Mouse (Mus musculus) layer of hippocampus, adult 2 months (tissue): Measurements from ENCODE around the gene Slc6a6. TPM values are rescaled to one million over a fixed set of nuclear protein-coding genes. Genes with fewer than 3 reads are reported as not detected.

Source experiments
- DNase-seq, 2 experiments: peaks; one replicate each; pipeline ENCODE4 v3.0.0; 2022; ENCODE audit warnings: low spot score in 2 of 2
- H3K27ac ChIP-seq: fragments of 200-600 bp; 2 replicates; pipeline ENCODE4 v1.8.1; 2022
- H3K4me3 ChIP-seq: fragments of 200-600 bp; 2 replicates; pipeline ENCODE4 v1.8.1; 2022; ENCODE audit warnings: mild to moderate bottlenecking
- CTCF ChIP-seq: fragments of 200-600 bp; conservative IDR thresholded peaks from 2 replicates; pipeline ENCODE4 v1.8.1; 2022; ENCODE audit warnings: antibody characterized with exemption, mild to moderate bottlenecking, moderate library complexity
- total RNA-seq, 2 experiments: library from RNA; stranded (reverse); gene quantifications; 2 replicates each; pipeline ENCODE4 v1.2.3; 2021

Gene Slc6a6
- total RNA-seq, 2 experiments from 2014 or later: 136 to 138 TPM

DNA sequence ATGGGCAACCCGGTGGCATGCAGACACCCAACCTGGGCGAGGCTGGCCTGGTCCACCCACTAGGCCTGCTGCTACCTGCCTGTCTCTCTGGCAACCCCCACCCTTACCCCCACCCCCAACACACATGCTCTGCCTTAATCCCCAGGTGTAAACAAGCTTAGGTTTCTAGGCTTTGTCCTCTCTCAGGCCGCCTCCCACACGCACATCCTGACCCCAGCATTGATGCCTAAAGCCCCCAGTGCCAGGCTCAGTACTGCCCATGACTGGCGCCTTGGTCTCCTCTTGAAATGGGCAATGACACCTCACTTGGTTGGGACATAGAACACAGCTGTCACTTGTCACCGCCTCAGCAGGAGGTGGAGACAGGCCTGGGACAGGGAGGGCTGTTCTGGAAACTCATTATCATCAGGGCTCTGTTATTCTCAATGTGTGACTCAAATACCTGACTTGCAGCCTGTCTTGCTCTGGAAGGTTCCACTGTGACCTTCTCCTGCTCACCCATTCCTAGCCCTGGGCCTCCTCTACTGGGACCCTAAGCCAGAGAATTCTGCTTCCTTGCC lies 27.9 kb upstream of the Slc6a6 start:
- DNase-seq: no peak
- TF ChIP-seq CTCF: no peak
- Histone ChIP-seq H3K27ac (no peak overlapping the region), H3K4me3 (no peak overlapping the region)

DNA sequence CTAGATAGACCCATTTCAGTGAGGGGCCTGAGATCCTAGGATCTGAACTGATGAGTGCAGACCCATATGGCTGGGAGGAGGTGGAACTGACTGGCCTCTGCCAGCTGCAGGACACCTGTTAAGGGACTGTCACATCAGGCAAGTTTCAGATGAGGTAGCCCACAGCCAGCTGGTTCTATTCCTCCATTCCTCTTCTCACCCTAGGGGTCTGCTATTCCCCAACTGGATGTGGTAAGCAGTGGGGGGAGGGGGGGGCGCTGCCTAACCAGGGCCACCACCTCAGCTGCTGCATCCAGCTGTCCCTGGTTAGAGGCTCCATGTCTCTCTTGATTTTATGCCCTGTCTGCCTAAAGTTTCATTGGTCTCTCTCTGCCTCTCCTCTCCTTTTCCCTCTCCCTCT lies 25.6 kb upstream of the Slc6a6 start:
- Histone ChIP-seq H3K4me3 (no peak overlapping the region), H3K27ac (peak overlapping the region; percentile 21; the same call in 1 of the 2 replicates)
- TF ChIP-seq CTCF: no peak
- no peak for DNase-seq

DNA sequence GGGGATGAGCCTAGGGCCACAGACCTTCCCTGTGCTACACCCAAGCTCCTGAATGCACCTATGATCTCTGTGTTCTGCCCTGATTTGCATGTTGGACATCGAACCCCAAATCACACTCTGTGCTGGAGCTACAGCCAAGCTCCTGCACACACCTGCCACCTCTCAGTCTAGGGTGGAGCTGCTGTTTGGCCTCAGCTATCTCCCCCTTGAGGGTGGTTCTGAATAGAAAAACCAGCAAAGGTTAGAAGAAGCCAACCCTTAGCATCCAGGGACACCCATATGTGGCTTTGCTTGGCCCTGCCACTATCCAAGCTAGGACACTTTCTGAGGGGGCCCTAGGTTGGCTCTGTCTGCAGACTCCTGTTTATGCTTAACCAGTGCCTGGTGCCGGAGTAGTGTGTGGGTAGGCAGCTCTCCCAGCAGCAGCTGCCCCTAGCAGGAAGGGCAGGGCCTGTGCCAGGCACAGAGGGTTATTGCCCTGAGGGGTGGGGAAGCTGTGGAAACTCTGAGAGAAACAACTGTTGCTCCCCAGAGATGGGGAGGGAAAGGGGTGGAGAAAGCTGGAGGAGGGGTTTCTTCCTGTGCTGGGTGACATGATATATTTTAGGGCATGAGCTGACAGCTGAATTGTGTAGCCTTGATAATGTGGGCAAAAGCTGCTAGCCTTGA lies 23.9 kb upstream of the Slc6a6 start:
- TF ChIP-seq CTCF: no peak
- H3K27ac ChIP-seq: peak overlapping the region; percentile 81
- peak in 1 of 2 experiments; percentile 20 for DNase-seq
- H3K4me3 ChIP-seq: no peak overlapping the region

DNA sequence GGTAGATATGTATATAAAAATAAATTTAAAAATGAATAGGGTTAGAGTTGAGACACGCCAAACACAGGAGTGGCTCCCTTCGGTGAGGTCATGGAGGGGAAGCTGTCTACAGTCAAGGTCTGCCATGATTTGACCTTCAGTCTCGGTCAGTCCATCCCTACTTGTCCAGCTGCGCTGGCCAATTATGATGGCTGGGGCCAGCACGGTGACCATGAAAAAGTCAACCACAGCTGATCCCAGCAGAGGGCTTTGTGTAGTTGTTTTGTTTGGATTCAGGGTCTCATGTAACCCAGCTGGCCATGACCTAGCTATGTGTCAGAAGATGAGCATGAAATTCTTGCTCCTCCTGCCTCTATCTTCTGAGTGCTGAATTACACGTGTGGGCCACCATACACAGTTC lies 21.6 kb upstream of the Slc6a6 start:
- TF ChIP-seq CTCF: peak; percentile 38
- no peak overlapping the region for H3K4me3 ChIP-seq
- no peak for DNase-seq
- H3K27ac ChIP-seq: no peak overlapping the region

DNA sequence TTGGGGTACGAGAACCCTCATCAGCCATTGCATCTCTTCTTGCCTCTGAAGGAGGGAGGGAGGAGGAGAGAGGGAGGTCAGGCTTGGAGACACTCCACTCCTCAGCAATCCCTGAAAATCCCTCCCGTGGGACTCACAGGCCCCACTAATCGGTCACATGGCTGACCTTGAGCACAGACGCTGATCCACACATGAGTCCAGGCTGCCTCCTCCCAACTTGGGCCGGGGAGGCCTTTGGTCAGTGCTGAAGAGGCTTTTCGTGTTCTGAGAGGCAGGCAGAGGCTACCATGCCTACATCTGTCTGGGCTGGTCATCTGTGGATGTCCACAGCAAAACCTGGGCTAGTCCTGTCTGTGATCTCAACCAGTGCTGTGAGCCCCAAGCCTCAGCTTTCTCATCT lies 20.2 kb upstream of the Slc6a6 start:
- no peak for TF ChIP-seq CTCF
- Histone ChIP-seq H3K4me3 (no peak overlapping the region), H3K27ac (no peak overlapping the region)
- no peak for DNase-seq

DNA sequence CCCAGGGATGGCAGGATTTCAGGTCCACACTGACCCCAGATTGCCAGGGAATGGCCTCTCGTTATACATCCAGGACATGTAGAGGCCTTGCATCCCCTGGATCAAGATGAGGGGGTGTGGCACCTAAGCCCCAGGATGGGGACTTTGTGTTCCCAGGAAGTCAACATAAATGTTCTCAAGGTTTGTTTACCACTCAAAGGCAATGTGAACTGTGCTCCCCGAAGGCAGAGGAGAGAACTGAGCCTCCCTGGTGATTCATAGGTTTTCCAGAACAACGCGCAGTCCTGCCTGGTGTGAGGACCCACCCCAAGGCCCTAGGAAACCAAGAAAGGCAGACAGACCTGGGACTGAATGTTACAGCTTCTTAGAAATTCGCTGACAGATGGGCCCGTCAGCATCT lies 18.6 kb upstream of the Slc6a6 start:
- DNase-seq: no peak
- no peak for TF ChIP-seq CTCF
- no peak overlapping the region for H3K27ac ChIP-seq
- no peak overlapping the region for H3K4me3 ChIP-seq

DNA sequence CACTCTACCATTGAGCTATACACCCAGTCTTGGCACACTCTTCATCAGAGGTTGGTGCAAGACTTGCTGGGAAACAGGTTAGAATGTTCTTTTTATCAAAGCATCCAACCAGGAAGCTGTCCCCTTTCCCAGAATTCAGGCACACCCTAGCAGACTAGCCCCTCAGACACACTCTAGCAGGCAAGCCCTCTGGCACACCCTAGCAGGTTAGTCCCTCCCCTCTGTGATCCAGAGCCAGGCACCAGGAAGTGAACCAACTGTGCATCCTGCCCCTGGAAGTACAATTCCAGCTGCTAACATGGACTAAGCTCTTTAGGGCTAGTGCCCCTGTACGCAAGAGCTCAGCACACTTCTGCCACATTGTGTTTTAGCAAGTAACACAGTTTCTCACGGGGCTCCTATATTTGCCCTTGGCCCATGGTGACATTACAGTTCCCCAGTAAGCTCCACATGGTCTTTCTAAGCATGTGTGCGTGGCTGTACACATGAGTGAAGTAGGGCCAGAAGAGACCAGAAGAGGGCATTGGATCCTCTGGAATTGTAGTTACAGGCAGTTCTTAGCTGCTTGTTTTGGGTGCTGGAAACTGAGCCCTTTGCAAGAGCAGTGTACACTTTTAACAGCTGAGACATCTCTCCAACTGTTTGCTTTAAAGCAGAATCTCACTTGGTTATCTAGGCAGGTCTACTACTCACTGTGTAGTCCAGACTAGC lies 17.7 kb upstream of the Slc6a6 start:
- TF ChIP-seq CTCF: no peak
- no peak overlapping the region for H3K4me3 ChIP-seq
- no peak overlapping the region for H3K27ac ChIP-seq
- no peak for DNase-seq

DNA sequence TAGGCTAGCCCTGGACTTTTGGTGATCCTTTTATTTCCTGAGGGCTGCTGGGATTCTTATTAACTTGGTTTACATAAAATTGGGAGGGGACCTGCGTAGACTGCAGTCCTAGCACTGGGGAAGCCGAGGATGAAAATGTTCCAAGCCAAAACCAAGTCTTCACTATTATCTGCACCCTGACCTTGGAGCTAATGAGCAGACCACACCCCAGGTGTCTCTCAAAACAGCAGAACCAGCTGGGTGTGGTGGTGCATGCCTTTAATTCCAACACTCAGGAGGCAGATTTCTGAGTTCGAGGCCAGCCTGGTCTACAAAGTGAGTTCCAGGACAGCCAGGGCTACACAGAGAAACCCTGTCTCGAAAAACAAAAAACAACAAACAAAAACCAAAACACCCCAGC lies 16.7 kb upstream of the Slc6a6 start:
- no peak for TF ChIP-seq CTCF
- Histone ChIP-seq H3K4me3 (no peak overlapping the region), H3K27ac (no peak overlapping the region)
- DNase-seq: no peak

DNA sequence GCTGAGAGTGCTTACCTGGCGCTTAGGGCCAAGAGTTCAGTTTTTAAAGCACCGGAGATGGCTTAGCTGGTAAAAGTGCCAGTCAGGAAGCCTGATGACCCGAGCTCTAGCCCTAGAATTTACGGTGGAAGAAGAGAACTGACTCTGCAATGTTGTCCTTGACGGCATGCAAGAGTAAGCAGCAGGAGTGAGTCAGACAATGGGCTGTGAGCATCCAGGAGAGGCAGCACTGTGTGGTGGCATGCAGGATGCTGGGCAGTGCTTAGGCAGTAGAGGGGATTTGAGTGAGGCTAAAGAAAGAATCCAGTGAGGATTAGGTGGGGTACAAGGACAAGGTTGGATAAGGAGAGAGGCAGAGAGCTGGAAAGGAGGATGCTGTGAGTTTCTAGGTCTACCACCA lies 15.6 kb upstream of the Slc6a6 start:
- DNase-seq: no peak
- no peak overlapping the region for H3K27ac ChIP-seq
- no peak overlapping the region for H3K4me3 ChIP-seq
- TF ChIP-seq CTCF: no peak

DNA sequence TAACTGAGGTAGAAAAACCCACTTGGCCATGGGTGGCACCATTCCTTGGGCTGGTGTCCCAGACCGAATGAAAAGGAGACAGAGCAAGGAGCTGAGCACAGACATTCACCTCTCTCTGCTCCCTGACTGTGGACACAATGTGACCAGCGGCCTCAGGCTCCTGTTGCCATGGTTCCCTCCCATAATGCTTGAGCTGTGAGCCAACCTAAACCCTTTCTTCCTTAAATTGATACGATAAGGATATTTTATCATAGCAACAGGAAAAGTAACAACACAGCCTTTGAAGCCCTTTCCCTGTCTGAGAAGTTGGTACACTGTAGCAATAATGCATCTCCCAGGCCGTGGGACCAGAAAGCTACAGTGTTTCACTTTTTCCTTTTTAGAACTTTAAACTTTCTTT lies 14.6 kb upstream of the Slc6a6 start:
- no peak for TF ChIP-seq CTCF
- no peak overlapping the region for H3K4me3 ChIP-seq
- DNase-seq: no peak
- H3K27ac ChIP-seq: no peak overlapping the region

DNA sequence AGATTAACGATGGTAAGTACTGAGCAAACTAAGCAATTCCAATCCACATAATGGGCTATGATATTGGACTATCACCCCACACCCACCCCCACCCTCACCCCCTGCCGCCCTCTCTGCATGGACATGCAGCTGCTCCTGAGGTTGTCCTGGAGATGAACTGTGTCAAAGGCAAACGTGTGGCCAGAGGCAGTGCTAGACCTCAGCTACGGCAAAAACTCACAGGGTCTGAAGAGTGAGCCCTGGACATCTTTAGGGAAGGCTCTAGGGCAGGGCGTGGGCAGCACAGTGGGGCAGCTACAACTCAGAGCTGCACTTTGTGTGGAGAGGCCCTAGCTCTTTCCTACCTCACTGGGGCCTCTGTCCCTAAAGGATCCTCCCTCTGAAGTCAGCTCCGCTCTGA lies 13.6 kb upstream of the Slc6a6 start:
- Histone ChIP-seq H3K4me3 (no peak overlapping the region), H3K27ac (no peak overlapping the region)
- TF ChIP-seq CTCF: no peak
- no peak for DNase-seq

DNA sequence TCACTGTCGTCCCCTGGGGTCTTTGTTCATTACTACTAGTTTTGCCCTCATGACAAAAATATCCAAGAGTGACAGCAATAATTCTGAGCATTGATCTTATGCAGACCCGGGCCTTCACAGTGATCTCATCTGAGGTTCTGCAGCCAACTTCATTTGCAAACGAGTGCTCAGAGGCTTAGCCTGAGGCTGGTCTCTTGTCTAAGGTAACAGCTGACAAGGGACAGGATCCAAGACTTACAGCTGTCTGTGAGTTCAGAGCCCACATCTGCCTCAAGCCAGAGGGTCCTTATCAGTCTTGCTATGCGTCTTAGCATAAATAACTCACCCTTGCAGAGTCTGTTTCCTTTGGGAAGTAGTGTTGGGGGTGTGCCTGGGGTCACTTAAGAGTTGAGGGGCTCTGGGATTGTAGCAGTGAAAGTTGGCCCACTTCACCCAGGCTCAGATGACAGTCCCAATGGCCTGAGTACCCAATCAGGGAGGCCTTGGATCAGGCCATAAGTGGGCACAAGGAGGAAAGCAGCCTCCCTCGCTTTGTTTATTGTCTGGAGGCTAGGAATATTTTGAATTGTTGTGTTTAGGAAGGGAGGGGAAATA lies 9.0 kb upstream of the Slc6a6 start:
- H3K27ac ChIP-seq: no peak overlapping the region
- TF ChIP-seq CTCF: no peak
- no peak overlapping the region for H3K4me3 ChIP-seq
- DNase-seq: no peak

DNA sequence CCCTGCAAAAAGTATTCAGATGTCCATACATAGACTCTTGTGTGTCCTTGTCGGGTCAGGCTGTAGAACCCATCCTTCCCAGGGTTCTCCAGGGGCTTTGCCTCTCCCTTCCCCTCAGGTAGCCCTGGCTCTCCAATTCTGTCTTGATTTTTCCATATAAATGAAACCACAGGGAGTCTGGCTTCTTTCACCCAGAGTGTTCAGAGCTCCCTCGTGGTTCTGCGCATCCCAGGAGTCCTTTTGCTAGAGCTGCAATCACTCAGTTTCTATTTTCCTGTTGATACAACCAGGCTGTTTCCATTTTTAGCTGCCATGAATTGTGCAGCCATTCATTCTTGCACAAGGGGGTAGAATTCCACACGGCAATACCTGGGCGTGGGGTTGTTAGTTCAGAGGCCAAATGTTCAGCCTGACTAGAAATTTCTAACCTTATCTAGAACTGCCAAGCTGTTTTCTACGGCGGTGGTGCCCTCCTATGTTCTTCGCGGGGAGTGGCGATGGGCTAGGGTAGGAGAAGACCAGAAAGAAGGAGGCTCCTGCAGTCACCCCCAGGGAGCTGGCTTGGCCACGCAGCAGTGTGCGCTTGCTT lies 5.3 kb upstream of the Slc6a6 start:
- no peak for DNase-seq
- TF ChIP-seq CTCF: peak; percentile 40
- H3K4me3 ChIP-seq: peak overlapping the region; percentile 28
- H3K27ac ChIP-seq: peak overlapping the region; percentile 71
